Mouse (Mus musculus) heart, adult 2 months (tissue): Measurements from ENCODE around the gene Dmc1. TPM values are rescaled to one million over a fixed set of nuclear protein-coding genes. Genes with fewer than 3 reads are reported as not detected.

Experiments
- DNase-seq, 2 experiments: peaks; one replicate each; pipeline ENCODE4 v3.0.0; 2021
- H3K27ac ChIP-seq: fragments of 200-600 bp; 2 replicates; pipeline ENCODE4 v1.8.1; 2022
- H3K27me3 ChIP-seq: fragments of 200-500 bp; 2 replicates; pipeline ENCODE4 v1.6.1; 2012; ENCODE audit warnings: mild to moderate bottlenecking, low read length, inconsistent platforms, mixed read lengths; ENCODE audit not compliant: control insufficient read depth, insufficient read depth
- H3K36me3 ChIP-seq: fragments of 200-500 bp; 2 replicates; pipeline ENCODE4 v1.6.1; 2012; ENCODE audit warnings: low read length, inconsistent platforms; ENCODE audit not compliant: control insufficient read depth, insufficient read depth
- H3K4me1 ChIP-seq: fragments of 200-500 bp; 2 replicates; pipeline ENCODE4 v1.6.1; 2011; ENCODE audit warnings: low read length; ENCODE audit not compliant: control insufficient read depth, insufficient read depth
- H3K4me3 ChIP-seq: fragments of 200-600 bp; 2 replicates; pipeline ENCODE4 v1.8.1; 2022
- H3K79me2 ChIP-seq: fragments of 200-500 bp; replicated peaks from 2 replicates; pipeline ENCODE4 v1.6.1; 2012; ENCODE audit warnings: mild to moderate bottlenecking, inconsistent platforms, low read length, moderate library complexity, mixed read lengths; ENCODE audit not compliant: control insufficient read depth, insufficient read depth
- H3K9ac ChIP-seq: fragments of 200-500 bp; 2 replicates; pipeline ENCODE4 v1.6.1; 2012; ENCODE audit warnings: low read depth, mild to moderate bottlenecking, control low read depth, inconsistent platforms, low read length, mixed read lengths
- CTCF ChIP-seq: fragments of 200-600 bp; IDR thresholded peaks from 2 replicates; pipeline ENCODE4 v1.8.1; 2022; ENCODE audit warnings: antibody characterized with exemption, mild to moderate bottlenecking, moderate library complexity
- EP300 ChIP-seq: fragments of 200-500 bp; IDR thresholded peaks from 2 replicates; pipeline ENCODE4 v1.6.1; 2011; ENCODE audit warnings: low read depth, low read length, control low read depth; ENCODE audit not compliant: insufficient read depth
- POLR2A ChIP-seq: fragments of 200-500 bp; IDR thresholded peaks from 2 replicates; pipeline ENCODE4 v1.6.1; 2011; ENCODE audit warnings: mild to moderate bottlenecking, low read depth, low read length, control low read depth; ENCODE audit not compliant: insufficient read depth
- WGBS: fragments of 180-500 bp; shearing (Covaris S2); methylation state at CpG from one replicate; pipeline ENCODE4 v1.1.7; 2018; 5-methylcytosine and 5-hydroxymethylcytosine counted together
- intact Hi-C: fragments of 180-260 bp; cut with DNase I; formaldehyde crosslinking; loops from one replicate; pipeline ENCODE4 v1.15.1; 2025
- polyA plus RNA-seq: library from polyadenylated mRNA; depleted of rRNA; stranded (reverse); fragments of >200 nt; gene quantifications from 2 replicates; pipeline ENCODE4 v1.2.3, GENCODE M21; 2012
- total RNA-seq, 2 experiments: library from RNA; stranded (reverse); gene quantifications; 2 replicates each; pipeline ENCODE4 v1.2.3; 2021

The Dmc1 gene
- total and polyA plus RNA-seq, 3 experiments, result 0.12 TPM; not detected in 2

GRCm38 (mm10) chr15:79525979-79526768 is 78.7 kb downstream of the Dmc1 start:
- peak; percentile 57 to 70 for DNase-seq
- peaks cover 25% of the 10 kb centered on the region for H3K36me3 ChIP-seq
- H3K27ac ChIP-seq, result no peak overlapping the region
- H3K4me3 ChIP-seq, result no peak overlapping the region
- 46% methylated on average over 9 of the region's 9 CpGs for WGBS
- no peaks in the 10 kb centered on the region for H3K79me2 ChIP-seq
- TF ChIP-seq EP300 (no peak), POLR2A (peak; percentile 4; the same call in 1 of the 2 replicates)
- intact Hi-C loops, result no loop called here
- H3K4me1 ChIP-seq, result peaks cover 4% of the 10 kb centered on the region
- no peaks in the 10 kb centered on the region for H3K27me3 ChIP-seq
- no peak overlapping the region for H3K9ac ChIP-seq

GRCm38 (mm10) chr15:79525564-79525963 is 79.3 kb downstream of the Dmc1 start:
- H3K4me3 ChIP-seq, result no peak overlapping the region
- no peak overlapping the region for H3K27ac ChIP-seq
- H3K79me2 ChIP-seq, result no peaks in the 10 kb centered on the region
- H3K27me3 ChIP-seq, result no peaks in the 10 kb centered on the region
- TF ChIP-seq CTCF (no peak), EP300 (no peak), POLR2A (no peak)
- H3K9ac ChIP-seq, result no peak overlapping the region
- intact Hi-C loops, result no loop called here
- H3K4me1 ChIP-seq, result peaks cover 4% of the 10 kb centered on the region
- no peak for DNase-seq
- 80% methylated on average over 5 of the region's 5 CpGs for WGBS
- peaks cover 25% of the 10 kb centered on the region for H3K36me3 ChIP-seq

- Histone ChIP-seq H3K27ac (no peak overlapping the region), H3K27me3 (no peaks in the 10 kb centered on the region), H3K36me3 (no peaks in the 10 kb centered on the region), H3K9ac (no peak overlapping the region), H3K4me3 (no peak overlapping the region), H3K4me1 (peaks cover 5% of the 10 kb centered on the region), H3K79me2 (no peaks in the 10 kb centered on the region)
- intact Hi-C loops, result no loop called here
- no peak for DNase-seq
- no peak for TF ChIP-seq POLR2A
- no peak for TF ChIP-seq EP300
- TF ChIP-seq CTCF, result no peak
- WGBS, result 64% methylated on average over 16 of the region's 16 CpGs
These were observed 85.3 kb downstream of the Dmc1 start for GRCm38 (mm10) chr15:79519400-79520220.

- no peak overlapping the region for H3K4me3 ChIP-seq
- H3K27ac ChIP-seq, result no peak overlapping the region
- TF ChIP-seq EP300 (no peak), CTCF (no peak), POLR2A (no peak)
- H3K79me2 ChIP-seq, result no peaks in the 10 kb centered on the region
- intact Hi-C loops, result no loop called here
- H3K4me1 ChIP-seq, result peaks cover 5% of the 10 kb centered on the region
- H3K27me3 ChIP-seq, result no peaks in the 10 kb centered on the region
- no peak for DNase-seq
- no peaks in the 10 kb centered on the region for H3K36me3 ChIP-seq
- H3K9ac ChIP-seq, result no peak overlapping the region
- WGBS, result 72% methylated on average over 3 of the region's 3 CpGs
These were observed 86.3 kb downstream of the Dmc1 start for GRCm38 (mm10) chr15:79518571-79518970.

GRCm38 (mm10) chr15:79517710-79518109 is 87.2 kb downstream of the Dmc1 start:
- DNase-seq, result no peak
- no peaks in the 10 kb centered on the region for H3K36me3 ChIP-seq
- H3K27ac ChIP-seq, result no peak overlapping the region
- 71% methylated on average over 4 of the region's 4 CpGs for WGBS
- peaks cover 5% of the 10 kb centered on the region for H3K4me1 ChIP-seq
- intact Hi-C loops, result loop anchor here (2.0 kb wide), 1 partner anchor 29 kb away; the partner anchor contains the start of gene Ddx17
- no peaks in the 10 kb centered on the region for H3K27me3 ChIP-seq
- peak overlapping the region; percentile 17; the same call in 1 of the 2 replicates for H3K9ac ChIP-seq
- no peak overlapping the region for H3K4me3 ChIP-seq
- no peaks in the 10 kb centered on the region for H3K79me2 ChIP-seq
- no peak for TF ChIP-seq POLR2A
- no peak for TF ChIP-seq CTCF
